Mouse (Mus musculus) CH12.LX (cell line): Measurements from ENCODE around the gene Cacng4. TPM values are rescaled to one million over a fixed set of nuclear protein-coding genes. Genes with fewer than 3 reads are reported as not detected.

Experiments used
- DNase-seq: peaks from one replicate; pipeline ENCODE4 v3.0.0-alpha.2; 2013; ENCODE audit errors: extremely low read depth
- H3K27ac ChIP-seq: 2 replicates; pipeline ENCODE4 v1.5.1; 2012; ENCODE audit warnings: low read depth, mild to moderate bottlenecking, control low read depth, moderate library complexity; ENCODE audit not compliant: insufficient read depth
- H3K27me3 ChIP-seq: replicated peaks from 2 replicates; pipeline ENCODE3; 2012; ENCODE audit warnings: inconsistent platforms
- H3K36me3 ChIP-seq, 2 experiments: replicated peaks in 1 of 2; 2 replicates each; pipeline versions ENCODE3 to v1.6.1; 2012; ENCODE audit warnings: inconsistent platforms in 1 of 2, low read length in 1 of 2, mild to moderate bottlenecking in 1 of 2, mixed read lengths in 1 of 2, moderate library complexity in 1 of 2; ENCODE audit not compliant: control insufficient read depth in 1 of 2, insufficient read depth in 1 of 2
- H3K4me1 ChIP-seq, 2 experiments: 2 replicates each; pipeline ENCODE4 v1.6.1; 2012; ENCODE audit warnings: inconsistent platforms in 1 of 2, moderate library complexity in 1 of 2; ENCODE audit not compliant: insufficient read depth in 2 of 2, control insufficient read depth in 1 of 2
- H3K4me2 ChIP-seq: 2 replicates; pipeline ENCODE4 v1.6.1; 2012; ENCODE audit warnings: low read depth, mild to moderate bottlenecking, control low read depth; ENCODE audit not compliant: poor library complexity, insufficient read depth, severe bottlenecking
- H3K4me3 ChIP-seq, 3 experiments: fragments of 150-350 bp in 1 of 3; sonication (generic) in 1 of 3; replicated peaks in 1 of 3; 2 replicates each; pipeline versions ENCODE3 to v1.5.1; 2011 to 2012; ENCODE audit warnings: low read depth in 2 of 3, low read length in 2 of 3, mild to moderate bottlenecking in 2 of 3, moderate library complexity in 2 of 3, control low read depth in 1 of 3, improper control_type of control experiment in 1 of 3, inconsistent platforms in 1 of 3, mixed read lengths in 1 of 3; ENCODE audit not compliant: poor library complexity in 1 of 3
- H3K79me2 ChIP-seq: replicated peaks from 2 replicates; pipeline ENCODE4 v1.6.1; 2012; ENCODE audit warnings: mild to moderate bottlenecking, moderate library complexity; ENCODE audit not compliant: control insufficient read depth, poor library complexity, insufficient read depth, severe bottlenecking; ENCODE audit errors: extremely low read depth
- H3K9ac ChIP-seq: 2 replicates; pipeline ENCODE4 v1.6.1; 2012; ENCODE audit warnings: low read depth, mild to moderate bottlenecking, control low read depth, moderate library complexity; ENCODE audit not compliant: insufficient read depth
- H3K9me3 ChIP-seq: replicated peaks from 2 replicates; pipeline ENCODE3; 2012; ENCODE audit warnings: low read length, inconsistent platforms, mixed read lengths
- CHD1 ChIP-seq: IDR thresholded peaks from 2 replicates; pipeline ENCODE4 v1.6.1; 2012; ENCODE audit warnings: low read depth, low read length, improper control_type of control experiment, inconsistent platforms
- JUN ChIP-seq: IDR thresholded peaks from 2 replicates; pipeline ENCODE4 v1.6.1; 2011; ENCODE audit warnings: low read depth, mild to moderate bottlenecking, low read length, improper control_type of control experiment, moderate library complexity; ENCODE audit not compliant: insufficient read depth
- JUND ChIP-seq: conservative IDR thresholded peaks from 2 replicates; pipeline ENCODE4 v1.6.1; 2011; ENCODE audit warnings: low read depth, low read length, improper control_type of control experiment
- KAT2A ChIP-seq: IDR thresholded peaks from 2 replicates; pipeline ENCODE4 v1.6.1; 2012; ENCODE audit warnings: low read length, improper control_type of control experiment, inconsistent platforms; ENCODE audit not compliant: insufficient replicate concordance
- MEF2A ChIP-seq: IDR thresholded peaks from 2 replicates; pipeline ENCODE4 v1.6.1; 2014; ENCODE audit warnings: low read depth, mild to moderate bottlenecking, inconsistent platforms, low read length, improper control_type of control experiment, borderline replicate concordance
- MXI1 ChIP-seq: IDR thresholded peaks from 2 replicates; pipeline ENCODE4 v1.6.1; 2011; ENCODE audit warnings: mild to moderate bottlenecking, low read depth, low read length, improper control_type of control experiment
- MYC ChIP-seq: IDR thresholded peaks from 2 replicates; pipeline ENCODE4 v1.6.1; 2011; ENCODE audit warnings: low read depth, mild to moderate bottlenecking, improper control_type of control experiment, low read length
- PAX5 ChIP-seq: IDR thresholded peaks from 2 replicates; pipeline ENCODE4 v1.6.1; 2012; ENCODE audit warnings: low read length, inconsistent platforms, mixed read lengths
- POLR2AphosphoS2 ChIP-seq: IDR thresholded peaks from 2 replicates; pipeline ENCODE4 v1.6.1; 2011; ENCODE audit warnings: low read depth, low read length, improper control_type of control experiment
- RCOR1 ChIP-seq: conservative IDR thresholded peaks from 2 replicates; pipeline ENCODE4 v1.6.1; 2012; ENCODE audit warnings: low read depth, mild to moderate bottlenecking, inconsistent platforms, low read length, improper control_type of control experiment
- ZKSCAN1 ChIP-seq: IDR thresholded peaks from 2 replicates; pipeline ENCODE4 v1.6.1; 2012; ENCODE audit warnings: low read depth, inconsistent platforms, low read length, improper control_type of control experiment, borderline replicate concordance
- ZMIZ1 ChIP-seq: IDR thresholded peaks from 2 replicates; pipeline ENCODE4 v1.6.1; 2012; ENCODE audit warnings: low read depth, mild to moderate bottlenecking, inconsistent platforms, low read length, improper control_type of control experiment
- ZNF384 ChIP-seq: IDR thresholded peaks from 2 replicates; pipeline ENCODE4 v1.6.1; 2012; ENCODE audit warnings: low read depth, low read length, improper control_type of control experiment, inconsistent platforms
- dilution Hi-C: fragments of 300-500 bp; cut with MboI; formaldehyde crosslinking; loops from 2 replicates; pipeline ENCODE4 v1.14.3; 2020; ENCODE audit warnings: low sequenced_read_pairs; ENCODE audit not compliant: extremely low pct_unique_long_range_greater_than_20kb, extremely low pct_ligation_motif_present
- in situ Hi-C: fragments of 300-500 bp; cut with MboI; formaldehyde crosslinking; loops from 3 replicates; pipeline ENCODE4 v1.14.3; 2019; ENCODE audit warnings: low sequenced_read_pairs, low pct_ligation_motif_present, low pct_unique_long_range_greater_than_20kb, mixed read lengths
- polyA plus RNA-seq: library from polyadenylated mRNA; unstranded; fragments of >175 nt; gene quantifications from 2 replicates; pipeline ENCODE4 v1.2.1, GENCODE M21; 2012; ENCODE audit warnings: low read depth; ENCODE audit not compliant: insufficient read length
- total RNA-seq, 2 experiments: library from RNA; depleted of rRNA; stranded (reverse); fragments of 300-350 nt in 1 of 2; fragments of >200 nt in 1 of 2; gene quantifications; 2 replicates each; pipeline ENCODE4 v1.2.3; 2012 to 2014

Cacng4 gene
- total and polyA plus RNA-seq, 3 experiments, result not detected

GRCm38 (mm10) chr11:107795384-107796035, 1.2 kb upstream of the Cacng4 start:
- dilution Hi-C loops (no loop called here), in situ Hi-C loops (no loop called here)
- Histone ChIP-seq H3K79me2 (no peaks in the 10 kb centered on the region), H3K9ac (no peak overlapping the region), H3K4me1 (no peaks in the 10 kb centered on the region; a peak in 1 of 4 replicates), H3K27me3 (peaks cover 62% of the 10 kb centered on the region), H3K4me3 (no peak overlapping the region), H3K4me2 (no peak overlapping the region), H3K27ac (no peak overlapping the region), H3K9me3 (peaks cover 8% of the 10 kb centered on the region), H3K36me3 (no peaks in the 10 kb centered on the region)
- DNase-seq, result no peak
- TF ChIP-seq JUND, result no peak
- no peak for TF ChIP-seq JUN
- TF ChIP-seq CHD1, result no peak
- TF ChIP-seq POLR2AphosphoS2, result no peak
- no peak for TF ChIP-seq ZNF384
- no peak for TF ChIP-seq MEF2A
- TF ChIP-seq ZKSCAN1, result no peak
- TF ChIP-seq MXI1, result no peak
- no peak for TF ChIP-seq KAT2A
- no peak for TF ChIP-seq PAX5
- TF ChIP-seq RCOR1, result no peak

GRCm38 (mm10) chr11:107794103-107794493, 259 bp downstream of the Cacng4 start:
- no peak for DNase-seq
- no peaks in the 10 kb centered on the region for H3K79me2 ChIP-seq
- no peak overlapping the region for H3K27ac ChIP-seq
- H3K4me1 ChIP-seq, result no peaks in the 10 kb centered on the region; a peak in 1 of 4 replicates
- peaks cover 62% of the 10 kb centered on the region for H3K27me3 ChIP-seq
- no peak overlapping the region for H3K4me3 ChIP-seq
- no peak overlapping the region for H3K9ac ChIP-seq
- H3K9me3 ChIP-seq, result peaks cover 8% of the 10 kb centered on the region
- no peak overlapping the region for H3K4me2 ChIP-seq
- dilution Hi-C loops, result no loop called here
- H3K36me3 ChIP-seq, result no peaks in the 10 kb centered on the region
- TF ChIP-seq ZMIZ1 (no peak), MYC (no peak)
- in situ Hi-C loops, result no loop called here
